Mouse (Mus musculus) midbrain, embryonic 14.5 days (tissue): ENCODE data around the gene Zfp827. TPM values are rescaled to one million over a fixed set of nuclear protein-coding genes. Genes with fewer than 3 reads are reported as not detected.

Source experiments
- ATAC-seq: fragments of 200-750 bp; cut with Nextera tagmentation; 2 replicates; pipeline ENCODE4 v1.8.0; 2017; ENCODE audit warnings: moderate number of reproducible peaks, moderate library complexity; ENCODE audit not compliant: low FRiP score, low TSS enrichment
- DNase-seq: peaks from one replicate; pipeline ENCODE4 v3.0.0-alpha.2; 2015
- H3K27ac ChIP-seq: fragments of 300-500 bp; sonication (generic); replicated peaks from 2 replicates; pipeline ENCODE4 v1.5.1; 2014; ENCODE audit warnings: mild to moderate bottlenecking, low read depth, low read length, moderate library complexity
- H3K27me3 ChIP-seq: fragments of 300-500 bp; sonication (generic); 2 replicates; pipeline ENCODE4 v1.6.1; 2014; ENCODE audit warnings: low read length, control low read depth, mixed read lengths; ENCODE audit not compliant: control insufficient read depth, insufficient read depth
- H3K36me3 ChIP-seq: fragments of 300-500 bp; sonication (generic); 2 replicates; pipeline ENCODE4 v1.6.1; 2014; ENCODE audit warnings: low read length, control low read depth; ENCODE audit not compliant: control insufficient read depth, insufficient read depth
- H3K4me1 ChIP-seq: fragments of 300-500 bp; sonication (generic); 2 replicates; pipeline ENCODE4 v1.6.1; 2014; ENCODE audit warnings: mild to moderate bottlenecking, antibody characterized with exemption, low read length, control low read depth; ENCODE audit not compliant: control insufficient read depth, insufficient read depth
- H3K4me2 ChIP-seq: fragments of 300-500 bp; sonication (generic); 2 replicates; pipeline ENCODE4 v1.6.1; 2014; ENCODE audit warnings: mild to moderate bottlenecking, low read length, moderate library complexity
- H3K4me3 ChIP-seq: fragments of 300-500 bp; sonication (generic); replicated peaks from 2 replicates; pipeline ENCODE4 v1.5.1; 2014; ENCODE audit warnings: low read depth, low read length
- H3K9ac ChIP-seq: fragments of 300-500 bp; sonication (generic); replicated peaks from 2 replicates; pipeline ENCODE4 v1.6.1; 2014; ENCODE audit warnings: mild to moderate bottlenecking, low read length, moderate library complexity
- H3K9me3 ChIP-seq: fragments of 300-500 bp; sonication (generic); 2 replicates; pipeline ENCODE4 v1.6.1; 2016; ENCODE audit warnings: low read length, control low read depth, mixed read lengths; ENCODE audit not compliant: control insufficient read depth
- WGBS: fragments of 180-500 bp; shearing (Covaris S2); extraction: QIAGEN DNeasy Blood & Tissue Kit; methylation state at CpG from one replicate; pipeline ENCODE4 v1.1.7; 2014; 5-methylcytosine and 5-hydroxymethylcytosine counted together
- polyA plus RNA-seq: library from polyadenylated mRNA; unstranded; fragments of >200 nt; fragmentation: Nextera tagmentation; extraction: Ambion mirVana; gene quantifications from 2 replicates; pipeline ENCODE4 v1.2.1, GENCODE M21; 2014

The Zfp827 gene
- polyA plus RNA-seq, 1 experiment from 2014 or later: 20.2 TPM

DNA sequence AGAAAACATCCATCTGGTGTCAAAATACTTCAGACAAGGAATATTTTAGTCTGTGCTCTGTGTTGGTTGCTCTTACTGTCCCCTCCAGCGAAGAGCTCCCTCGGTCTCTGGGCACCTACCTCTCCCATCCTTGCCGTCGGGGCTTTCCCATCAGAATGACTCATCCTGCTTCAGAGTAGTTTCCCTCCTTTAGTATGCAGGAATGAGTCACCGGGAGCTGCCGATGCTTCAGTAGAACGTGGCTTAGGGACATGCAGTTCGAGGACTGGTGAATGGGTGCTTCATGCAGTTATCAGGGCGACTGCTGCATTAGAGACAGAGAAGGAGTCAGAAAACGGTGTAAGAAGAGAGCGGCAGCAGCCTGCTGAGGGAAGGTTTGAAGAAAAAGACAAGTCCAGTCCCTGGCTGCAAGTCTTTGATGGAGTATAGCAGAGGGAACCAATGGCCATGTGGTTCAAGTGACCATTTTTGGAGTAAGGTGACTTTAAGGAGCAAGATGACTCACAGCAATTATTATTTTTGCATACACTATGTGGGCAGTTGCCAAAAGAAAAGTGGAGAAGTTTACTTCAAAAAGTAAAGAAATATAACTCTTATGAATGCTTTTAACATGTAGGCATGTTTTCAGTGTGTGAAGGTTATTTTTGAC lies 122.4 kb downstream of the Zfp827 start:
- Histone ChIP-seq H3K36me3 (peaks cover 14% of the 10 kb centered on the region; the same call in 1 of the 2 replicates), H3K27me3 (no peaks in the 10 kb centered on the region), H3K9ac (no peak overlapping the region), H3K4me1 (no peaks in the 10 kb centered on the region), H3K4me2 (no peak overlapping the region), H3K27ac (no peak overlapping the region), H3K9me3 (no peaks in the 10 kb centered on the region), H3K4me3 (no peak overlapping the region)
- ATAC-seq (no peak), DNase-seq (no peak)
- 82% methylated on average over 11 of the region's 11 CpGs for WGBS

DNA sequence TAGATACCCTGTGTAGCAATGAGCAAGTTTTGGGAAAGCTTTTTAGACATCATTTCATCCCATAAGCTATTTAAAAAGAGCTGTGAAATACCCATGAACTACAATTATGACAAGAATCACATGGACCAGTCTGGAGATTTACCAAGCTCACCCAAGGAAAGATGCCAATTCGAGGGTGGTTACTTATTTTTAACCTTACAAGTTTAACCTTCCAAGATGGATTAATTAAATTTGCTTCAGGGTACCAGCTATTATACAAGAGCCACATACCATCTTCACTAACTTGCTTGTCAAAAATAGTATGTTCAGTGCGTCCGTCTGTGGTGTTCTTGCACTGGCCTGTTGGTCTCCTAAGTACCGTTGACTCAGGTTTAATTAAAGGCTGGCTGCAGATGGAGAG lies 123.4 kb downstream of the Zfp827 start:
- Histone ChIP-seq H3K4me3 (no peak overlapping the region), H3K9ac (no peak overlapping the region), H3K36me3 (peaks cover 18% of the 10 kb centered on the region), H3K4me2 (no peak overlapping the region), H3K27ac (no peak overlapping the region), H3K27me3 (no peaks in the 10 kb centered on the region), H3K4me1 (no peaks in the 10 kb centered on the region), H3K9me3 (no peaks in the 10 kb centered on the region)
- ATAC-seq (no peak), DNase-seq (no peak)
- 94% methylated on average over 4 of the region's 4 CpGs for WGBS

DNA sequence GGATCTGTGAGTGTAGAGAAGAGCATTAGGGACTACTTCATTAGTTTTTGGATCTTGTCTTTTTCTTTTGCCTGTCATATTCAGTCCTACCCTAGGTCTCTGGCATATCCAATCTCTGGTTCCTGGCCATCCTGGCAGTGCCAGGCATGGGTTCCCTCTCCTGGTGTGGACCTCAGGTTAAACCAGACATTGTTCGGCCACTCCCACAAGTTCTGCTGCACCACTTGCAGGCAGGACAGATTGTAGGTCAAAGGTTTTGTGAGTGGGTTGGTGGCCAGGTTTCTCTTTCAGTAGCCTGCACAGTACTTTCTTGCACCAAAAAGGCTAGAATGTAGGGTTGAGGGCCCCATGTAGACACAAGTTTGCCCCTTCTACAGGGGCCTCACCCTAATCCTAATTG lies 125.0 kb downstream of the Zfp827 start:
- WGBS: 95% methylated on average over 1 of the region's 1 CpGs
- Histone ChIP-seq H3K27ac (no peak overlapping the region), H3K27me3 (no peaks in the 10 kb centered on the region), H3K4me2 (no peak overlapping the region), H3K36me3 (peaks cover 14% of the 10 kb centered on the region), H3K4me1 (no peaks in the 10 kb centered on the region), H3K4me3 (no peak overlapping the region), H3K9me3 (no peaks in the 10 kb centered on the region), H3K9ac (no peak overlapping the region)
- ATAC-seq: no peak
- DNase-seq: no peak

DNA sequence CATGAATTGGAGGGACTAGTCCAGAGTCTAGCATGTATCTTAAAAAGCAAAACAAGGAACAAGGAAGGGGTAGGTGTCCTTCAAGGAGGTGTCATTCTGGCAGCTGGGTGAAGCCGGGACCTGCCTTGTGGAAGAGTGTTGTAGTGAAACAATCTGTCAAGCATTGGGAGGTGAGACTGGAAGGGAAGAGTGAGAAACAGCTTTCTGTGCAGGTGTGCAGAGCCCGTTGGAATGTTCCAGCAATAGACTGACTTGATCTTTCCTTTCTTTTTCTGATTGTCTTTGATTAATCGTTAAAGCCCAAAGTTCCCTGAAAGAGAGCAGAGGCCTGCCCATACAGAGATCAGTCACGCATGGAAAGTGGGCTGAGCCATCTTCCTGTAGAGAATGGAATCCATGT lies 125.4 kb downstream of the Zfp827 start:
- 81% methylated on average over 4 of the region's 4 CpGs for WGBS

GRCm38 (mm10) chr8:79155556-79156161 lies 127.4 kb downstream of the Zfp827 start:
- 93% methylated on average over 10 of the region's 10 CpGs for WGBS

More for the DNA sequence above, 125.4 kb downstream of the Zfp827 start:
- Histone ChIP-seq H3K27ac (no peak overlapping the region), H3K9me3 (no peaks in the 10 kb centered on the region), H3K4me1 (no peaks in the 10 kb centered on the region), H3K36me3 (peaks cover 14% of the 10 kb centered on the region), H3K4me2 (no peak overlapping the region), H3K27me3 (no peaks in the 10 kb centered on the region), H3K4me3 (no peak overlapping the region), H3K9ac (no peak overlapping the region)
- DNase-seq (no peak), ATAC-seq (no peak)

GRCm38 (mm10) chr8:79157366-79157765 lies 129.1 kb downstream of the Zfp827 start:
- no peak overlapping the region for H3K4me2 ChIP-seq
- H3K27ac ChIP-seq: no peak overlapping the region
- H3K4me3 ChIP-seq: no peak overlapping the region
- H3K9ac ChIP-seq: no peak overlapping the region
- no peaks in the 10 kb centered on the region for H3K4me1 ChIP-seq
- H3K36me3 ChIP-seq: peaks cover 13% of the 10 kb centered on the region
- H3K27me3 ChIP-seq: no peaks in the 10 kb centered on the region
- DNase-seq: no peak
- WGBS: 83% methylated on average over 4 of the region's 4 CpGs
- H3K9me3 ChIP-seq: no peaks in the 10 kb centered on the region
- no peak for ATAC-seq

More at GRCm38 (mm10) chr8:79155556-79156161, 127.4 kb downstream of the Zfp827 start:
- Histone ChIP-seq H3K27me3 (no peaks in the 10 kb centered on the region), H3K4me1 (no peaks in the 10 kb centered on the region), H3K9me3 (no peaks in the 10 kb centered on the region), H3K4me3 (no peak overlapping the region), H3K4me2 (no peak overlapping the region), H3K36me3 (peaks cover 14% of the 10 kb centered on the region), H3K9ac (no peak overlapping the region), H3K27ac (no peak overlapping the region)
- DNase-seq (no peak), ATAC-seq (no peak)

DNA sequence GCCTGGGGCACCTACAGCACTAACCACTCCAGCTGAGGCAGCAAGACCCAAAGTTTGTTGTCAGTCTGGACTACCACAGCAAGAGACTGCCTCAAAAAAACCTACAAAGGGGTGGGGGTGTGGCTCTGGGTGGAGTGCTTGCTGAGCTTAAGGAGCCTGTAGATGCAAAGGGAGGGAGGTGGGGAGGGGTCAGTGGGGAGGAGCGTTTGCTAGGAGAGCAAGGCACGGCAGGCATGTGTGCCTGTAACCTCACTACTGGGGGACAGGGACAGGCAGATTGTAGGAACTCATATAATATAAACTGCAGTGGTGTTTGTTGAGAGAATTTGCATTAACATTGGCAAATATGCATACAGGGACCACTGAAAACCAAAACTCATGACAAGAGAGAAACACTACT lies 130.1 kb downstream of the Zfp827 start:
- Histone ChIP-seq H3K4me2 (no peak overlapping the region), H3K27ac (no peak overlapping the region), H3K27me3 (no peaks in the 10 kb centered on the region), H3K4me3 (no peak overlapping the region), H3K4me1 (no peaks in the 10 kb centered on the region), H3K9me3 (no peaks in the 10 kb centered on the region), H3K9ac (no peak overlapping the region), H3K36me3 (peaks cover 5% of the 10 kb centered on the region)
- 46% methylated on average over 2 of the region's 2 CpGs for WGBS
- DNase-seq: no peak
- no peak for ATAC-seq

DNA sequence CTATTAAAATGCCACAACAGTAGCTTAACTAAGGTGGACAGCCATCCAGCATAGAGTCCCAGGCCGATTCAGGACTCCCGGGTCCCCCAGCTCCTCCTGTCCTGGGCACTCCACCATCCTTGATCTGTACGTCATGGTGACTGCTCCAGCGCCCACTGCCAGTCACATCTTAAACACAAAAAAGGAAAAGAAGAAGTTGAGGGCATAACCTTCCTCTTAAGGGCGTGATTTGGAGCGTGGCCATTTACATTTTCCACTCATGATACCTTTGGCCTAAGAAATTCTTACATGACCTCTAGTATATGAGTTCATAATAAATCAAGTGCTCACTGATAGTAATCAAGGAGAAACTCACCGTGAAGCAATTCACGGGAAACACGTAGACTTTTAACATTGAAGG lies 131.2 kb downstream of the Zfp827 start:
- Histone ChIP-seq H3K4me2 (no peak overlapping the region), H3K9ac (no peak overlapping the region), H3K4me1 (0 out of 2 replicates have a peak, but pooled peaks cover 3% of the 10 kb centered on the region), H3K27me3 (no peaks in the 10 kb centered on the region), H3K36me3 (peaks cover 5% of the 10 kb centered on the region), H3K9me3 (no peaks in the 10 kb centered on the region), H3K27ac (no peak overlapping the region), H3K4me3 (no peak overlapping the region)
- ATAC-seq: no peak
- 91% methylated on average over 9 of the region's 9 CpGs for WGBS
- DNase-seq: no peak

- no peak for DNase-seq
- 78% methylated on average over 4 of the region's 4 CpGs for WGBS
These were observed 132.1 kb downstream of the Zfp827 start for GRCm38 (mm10) chr8:79160302-79160701.

More at GRCm38 (mm10) chr8:79160302-79160701, 132.1 kb downstream of the Zfp827 start:
- Histone ChIP-seq H3K27ac (no peak overlapping the region), H3K36me3 (peaks cover 5% of the 10 kb centered on the region), H3K4me2 (no peak overlapping the region), H3K4me1 (0 out of 2 replicates have a peak, but pooled peaks cover 4% of the 10 kb centered on the region), H3K9me3 (no peaks in the 10 kb centered on the region), H3K4me3 (no peak overlapping the region), H3K9ac (no peak overlapping the region), H3K27me3 (no peaks in the 10 kb centered on the region)
- ATAC-seq: no peak
